Mouse (Mus musculus) midbrain, embryonic 13.5 days (tissue): ENCODE measurements around the gene Osbpl5. TPM values are rescaled to one million over a fixed set of nuclear protein-coding genes. Genes with fewer than 3 reads are reported as not detected.
"Not testable (repeated sequence)": the region's sequence is repeated elsewhere in the genome, so short reads cannot be mapped to it uniquely, and the experiment has no call there.

Experiments used
- ATAC-seq: fragments of 200-750 bp; cut with Nextera tagmentation; 2 replicates; pipeline ENCODE4 v1.8.0; 2017; ENCODE audit warnings: mild to moderate bottlenecking, moderate TSS enrichment, moderate library complexity
- H3K27ac ChIP-seq: fragments of 300-500 bp; sonication (generic); 2 replicates; pipeline ENCODE4 v1.5.1; 2015; ENCODE audit warnings: inconsistent platforms, mild to moderate bottlenecking, moderate library complexity
- H3K27me3 ChIP-seq: fragments of 300-500 bp; sonication (generic); 2 replicates; pipeline ENCODE4 v1.6.1; 2015; ENCODE audit warnings: mild to moderate bottlenecking, inconsistent platforms
- H3K36me3 ChIP-seq: fragments of 300-500 bp; sonication (generic); 2 replicates; pipeline ENCODE4 v1.6.1; 2015; ENCODE audit warnings: mild to moderate bottlenecking, inconsistent platforms
- H3K4me1 ChIP-seq: fragments of 300-500 bp; sonication (generic); replicated peaks from 2 replicates; pipeline ENCODE4 v1.6.1; 2015; ENCODE audit warnings: inconsistent platforms
- H3K4me2 ChIP-seq: fragments of 300-500 bp; sonication (generic); replicated peaks from 2 replicates; pipeline ENCODE4 v1.6.1; 2015; ENCODE audit warnings: moderate library complexity, mild to moderate bottlenecking, inconsistent platforms
- H3K4me3 ChIP-seq: fragments of 300-500 bp; sonication (generic); replicated peaks from 2 replicates; pipeline ENCODE4 v1.5.1; 2015; ENCODE audit warnings: mild to moderate bottlenecking, inconsistent platforms
- H3K9ac ChIP-seq: fragments of 300-500 bp; sonication (generic); replicated peaks from 2 replicates; pipeline ENCODE4 v1.6.1; 2015; ENCODE audit warnings: mild to moderate bottlenecking, inconsistent platforms
- H3K9me3 ChIP-seq: fragments of 300-500 bp; sonication (generic); 2 replicates; pipeline ENCODE4 v1.6.1; 2016; ENCODE audit warnings: mild to moderate bottlenecking, inconsistent platforms
- WGBS: fragments of 180-500 bp; shearing (Covaris S2); methylation state at CpG from one replicate; pipeline ENCODE4 v1.1.7; 2015; 5-methylcytosine and 5-hydroxymethylcytosine counted together
- microRNA-seq: library from miRNA; unstranded; fragments of <30 nt; microRNA quantifications from one replicate; pipeline ENCODE4, GENCODE M21; 2016
- polyA plus RNA-seq: library from polyadenylated mRNA; unstranded; fragments of >200 nt; fragmentation: Nextera tagmentation; extraction: Ambion mirVana; gene quantifications from 2 replicates; pipeline ENCODE4 v1.2.1, GENCODE M21; 2015

Gene Osbpl5
- polyA plus RNA-seq, 1 experiment from 2014 or later, result 27.3 TPM

DNA sequence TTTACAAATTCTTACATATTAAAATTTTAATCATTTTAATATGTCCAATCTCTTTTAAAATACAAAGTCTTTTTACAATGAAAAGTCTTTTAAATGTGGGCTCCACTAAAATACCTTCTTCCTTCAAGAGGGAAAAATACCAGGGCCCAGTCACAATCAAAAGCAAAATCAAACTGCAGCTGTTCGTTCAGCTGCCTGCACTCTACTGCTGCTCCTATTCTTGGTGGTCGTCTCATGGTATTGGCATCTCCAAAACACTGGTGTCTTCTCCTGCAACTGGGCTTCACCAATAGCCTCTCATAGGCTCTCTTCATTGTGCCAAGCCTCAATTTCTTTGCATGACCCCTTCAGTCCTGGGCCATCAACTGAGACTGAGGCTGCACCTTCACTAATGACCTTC is 93.3 kb downstream of the Osbpl5 start:
- Histone ChIP-seq H3K4me3 (no peak overlapping the region), H3K9ac (no peak overlapping the region), H3K27ac (no peak overlapping the region), H3K9me3 (no peaks in the 10 kb centered on the region), H3K4me1 (no peaks in the 10 kb centered on the region), H3K36me3 (no peaks in the 10 kb centered on the region), H3K4me2 (no peak overlapping the region), H3K27me3 (no peaks in the 10 kb centered on the region)
- no peak for ATAC-seq
- WGBS, result 80% methylated on average over 2 of the region's 2 CpGs

DNA sequence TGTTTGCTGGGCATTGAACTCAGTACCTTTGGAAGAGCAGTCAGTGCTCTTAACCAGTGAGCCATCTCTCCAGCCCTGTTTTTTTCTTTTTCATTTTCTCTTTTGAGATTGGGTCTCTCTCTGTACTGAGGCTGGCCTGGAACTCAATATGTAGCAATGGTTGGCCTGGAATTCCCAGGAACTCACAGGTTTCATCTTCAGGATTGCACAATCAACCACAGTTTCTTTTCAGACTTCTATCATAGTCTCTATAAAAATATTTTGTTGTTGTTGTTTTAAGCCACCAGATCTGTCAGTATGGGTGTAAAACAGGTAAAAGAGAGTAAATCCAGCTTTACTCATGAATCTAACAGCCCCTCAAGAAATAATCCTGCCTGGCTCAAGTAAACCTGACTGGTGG is 96.0 kb downstream of the Osbpl5 start:
- Histone ChIP-seq H3K4me3 (no peak overlapping the region), H3K27ac (no peak overlapping the region), H3K4me1 (no peaks in the 10 kb centered on the region), H3K9ac (no peak overlapping the region), H3K4me2 (no peak overlapping the region), H3K9me3 (no peaks in the 10 kb centered on the region), H3K36me3 (no peaks in the 10 kb centered on the region), H3K27me3 (no peaks in the 10 kb centered on the region)
- ATAC-seq, result no peak

GRCm38 (mm10) chr7:143649769-143650346 is 106.9 kb downstream of the Osbpl5 start:
- WGBS, result 53% methylated on average over 10 of the region's 10 CpGs
- not testable (repeated sequence) for H3K9ac ChIP-seq, H3K36me3 ChIP-seq, H3K27ac ChIP-seq, H3K27me3 ChIP-seq, H3K9me3 ChIP-seq, H3K4me1 ChIP-seq
- ATAC-seq, result peak; percentile 46; the same call in 1 of the 2 replicates
- H3K4me3 ChIP-seq, result peak overlapping the region; percentile 70; the same call in 1 of the 2 replicates
- peak overlapping the region; percentile 73 for H3K4me2 ChIP-seq

DNA sequence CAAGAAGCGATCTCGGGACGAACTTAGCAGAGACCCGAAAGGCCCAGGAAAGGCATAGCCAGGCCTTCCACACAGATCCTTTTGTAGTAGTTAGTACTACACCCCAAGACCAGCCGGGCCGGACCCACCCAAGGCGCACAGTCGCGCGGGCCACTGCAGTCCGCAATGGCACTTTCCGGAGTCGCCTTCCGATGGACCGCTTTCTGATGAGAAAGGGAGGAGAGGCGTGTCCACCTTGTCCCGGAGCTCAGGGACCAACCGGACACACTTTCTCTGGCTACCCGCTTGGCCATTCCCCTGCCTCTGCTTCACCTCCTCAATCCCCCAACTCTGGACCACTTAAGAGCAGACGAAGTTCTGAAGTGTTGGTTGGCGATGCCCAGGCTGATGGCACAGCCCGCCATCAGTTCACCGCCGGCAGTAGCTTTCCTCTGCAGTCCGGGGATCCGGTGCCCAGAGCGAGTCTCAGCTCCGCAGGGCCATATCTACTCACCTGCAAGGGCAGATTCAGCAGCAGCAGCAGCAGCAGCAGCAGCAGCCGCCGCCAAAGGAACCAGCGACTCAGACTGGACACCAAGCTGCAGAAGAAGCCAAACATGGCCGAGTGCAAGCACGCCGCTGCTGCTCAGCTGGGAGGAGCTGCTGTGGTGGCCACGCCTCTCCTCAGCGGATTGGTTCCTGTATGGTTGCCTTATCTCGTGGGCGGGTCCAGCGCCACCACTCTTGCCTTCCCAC is 107.6 kb downstream of the Osbpl5 start, which contains the start of gene Tnfrsf22:
Gene Tnfrsf22 (minus strand): TSS at position 628 of the 735 bp plus-strand sequence.
- peak; percentile 99 for ATAC-seq
- peak within 1 kb of the TSS; percentile 72 for H3K9ac ChIP-seq
- H3K4me1 ChIP-seq, result no peaks in the 10 kb centered on the region
- H3K9me3 ChIP-seq, result 0 out of 2 replicates have a peak, but pooled peaks cover 2% of the 10 kb centered on the region
- H3K4me3 ChIP-seq, result peak within 1 kb of the TSS; percentile 70
- H3K27ac ChIP-seq, result no peak within 1 kb of the TSS
- H3K36me3 ChIP-seq, result no peaks in the 10 kb centered on the region
- no peaks in the 10 kb centered on the region for H3K27me3 ChIP-seq
- peak within 1 kb of the TSS; percentile 73 for H3K4me2 ChIP-seq
- WGBS, result 3% methylated on average over 39 of the region's 39 CpGs

DNA sequence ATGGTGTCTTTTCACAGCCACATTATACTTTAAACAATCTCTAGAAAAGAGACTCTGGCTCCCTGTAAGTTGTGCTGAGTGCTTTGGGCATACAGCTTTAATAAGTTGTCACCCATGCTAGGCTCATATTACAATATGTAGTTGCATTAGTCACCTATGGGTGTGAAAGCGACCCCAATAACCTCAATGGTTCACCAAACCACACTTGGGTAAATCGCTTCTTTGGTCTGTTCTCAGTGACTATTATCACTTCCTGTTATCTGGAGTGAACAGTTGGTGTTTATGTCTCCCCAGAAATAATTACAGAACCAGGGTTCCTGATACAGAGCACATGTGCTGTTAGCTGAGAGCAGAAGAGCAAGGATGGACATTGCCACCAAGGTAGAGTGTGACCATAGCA is 112.8 kb downstream of the Osbpl5 start:
- H3K4me3 ChIP-seq, H3K9ac ChIP-seq, H3K9me3 ChIP-seq, H3K27me3 ChIP-seq, H3K27ac ChIP-seq, H3K36me3 ChIP-seq, H3K4me2 ChIP-seq, ATAC-seq, H3K4me1 ChIP-seq: not testable (repeated sequence)
- 94% methylated on average over 2 of the region's 2 CpGs for WGBS

Small RNAs within 50 kb of the gene (microRNA-seq; reads per million reads assigned to microRNA genes)
- gene Gm22064, result not detected

Other genes with a start within 250 kb of the Osbpl5 start
- 364 and 378 TPM in 2 replicates for gene Nap1l4, start 207.9 kb downstream of the Osbpl5 start, polyA plus RNA-seq
- 63.3 and 68.9 TPM in 2 replicates for gene Cars, start 156.9 kb downstream of the Osbpl5 start, polyA plus RNA-seq
- gene Tnfrsf26, start 128.3 kb downstream of the Osbpl5 start, polyA plus RNA-seq, result 0.08 and 0.13 TPM in 2 replicates
- gene Tnfrsf22, start 107.3 kb downstream of the Osbpl5 start, polyA plus RNA-seq, result 3.9 and 4.5 TPM in 2 replicates
- 0.50 and 1.2 TPM in 2 replicates for gene Tnfrsf23, start 71.1 kb downstream of the Osbpl5 start, polyA plus RNA-seq
- gene Mrgprg, start 10.0 kb upstream of the Osbpl5 start, polyA plus RNA-seq, result not detected in 2 replicates
- 3.8 and 4.7 TPM in 2 replicates for gene Mrgpre, start 27.5 kb upstream of the Osbpl5 start, polyA plus RNA-seq
- 7.7 and 8.1 TPM in 2 replicates for gene Nadsyn1, start 65.9 kb upstream of the Osbpl5 start, polyA plus RNA-seq
- gene Dhcr7, start 66.2 kb upstream of the Osbpl5 start, polyA plus RNA-seq, result 54.0 and 60.0 TPM in 2 replicates
- gene Gm498, start 109.9 kb upstream of the Osbpl5 start, polyA plus RNA-seq, result not detected in 2 replicates
- 5.8 and 6.3 TPM in 2 replicates for gene Shank2, start 244.9 kb upstream of the Osbpl5 start, polyA plus RNA-seq